Mouse (Mus musculus) midbrain, postnatal 0 days (tissue): ENCODE data around the gene AU021092. TPM values are rescaled to one million over a fixed set of nuclear protein-coding genes. Genes with fewer than 3 reads are reported as not detected.
A peak's percentile ranks its signal among the peaks of the same experiment; 100 is the strongest.

Source experiments
- ATAC-seq: fragments of 200-750 bp; cut with Nextera tagmentation; 2 replicates; pipeline ENCODE4 v1.8.0; 2017; ENCODE audit warnings: moderate number of reproducible peaks, mild to moderate bottlenecking, moderate TSS enrichment, moderate library complexity; ENCODE audit not compliant: low FRiP score
- DNase-seq: peaks from one replicate; pipeline ENCODE4 v3.0.0-alpha.2; 2015; ENCODE audit warnings: low spot score
- H3K27ac ChIP-seq: fragments of 300-500 bp; sonication (generic); 2 replicates; pipeline ENCODE4 v1.5.1; 2014; ENCODE audit warnings: low read depth, mild to moderate bottlenecking, low read length, mixed read lengths
- H3K27me3 ChIP-seq: fragments of 300-500 bp; sonication (generic); 2 replicates; pipeline ENCODE4 v1.6.1; 2014; ENCODE audit warnings: low read length, control low read depth, mixed read lengths; ENCODE audit not compliant: insufficient read depth
- H3K36me3 ChIP-seq: fragments of 300-500 bp; sonication (generic); 2 replicates; pipeline ENCODE4 v1.6.1; 2014; ENCODE audit warnings: low read length, control low read depth, mixed read lengths; ENCODE audit not compliant: insufficient read depth
- H3K4me1 ChIP-seq: fragments of 300-500 bp; sonication (generic); 2 replicates; pipeline ENCODE4 v1.6.1; 2014; ENCODE audit warnings: mild to moderate bottlenecking, control low read depth, antibody characterized with exemption, low read length, mixed read lengths; ENCODE audit not compliant: insufficient read depth
- H3K4me2 ChIP-seq: fragments of 300-500 bp; sonication (generic); 2 replicates; pipeline ENCODE4 v1.6.1; 2014; ENCODE audit warnings: low read depth, mild to moderate bottlenecking, low read length, mixed read lengths; ENCODE audit not compliant: poor library complexity, severe bottlenecking
- H3K4me3 ChIP-seq: fragments of 300-500 bp; sonication (generic); 2 replicates; pipeline ENCODE4 v1.5.1; 2014; ENCODE audit warnings: low read depth, mild to moderate bottlenecking, low read length, moderate library complexity
- H3K9ac ChIP-seq: fragments of 300-500 bp; sonication (generic); replicated peaks from 2 replicates; pipeline ENCODE4 v1.6.1; 2014; ENCODE audit warnings: mild to moderate bottlenecking, low read length, moderate library complexity, mixed read lengths; ENCODE audit not compliant: poor library complexity, severe bottlenecking
- H3K9me3 ChIP-seq: fragments of 300-500 bp; sonication (generic); 2 replicates; pipeline ENCODE4 v1.6.1; 2016; ENCODE audit warnings: low read length, control low read depth
- CTCF ChIP-seq: IDR thresholded peaks from 2 replicates; pipeline ENCODE4 v1.5.1; 2016; ENCODE audit warnings: antibody characterized with exemption, mild to moderate bottlenecking
- WGBS: fragments of 180-500 bp; shearing (Covaris S2); extraction: QIAGEN DNeasy Blood & Tissue Kit; methylation state at CpG from one replicate; pipeline ENCODE4 v1.1.7; 2014; 5-methylcytosine and 5-hydroxymethylcytosine counted together
- polyA plus RNA-seq: library from polyadenylated mRNA; unstranded; fragments of >200 nt; fragmentation: Nextera tagmentation; extraction: Ambion mirVana; gene quantifications from 2 replicates; pipeline ENCODE4 v1.2.1, GENCODE M21; 2015
- total RNA-seq: library from RNA; depleted of rRNA; stranded (reverse); fragments of >200 nt; gene quantifications from 2 replicates; pipeline ENCODE4 v1.2.3, GENCODE M21; 2014; rRNA removed

AU021092 gene
- total RNA-seq, result 22.4 and 23.4 TPM in 2 replicates
- polyA plus RNA-seq, result 8.1 and 9.3 TPM in 2 replicates

- 72% methylated on average over 6 of the region's 6 CpGs for WGBS
- ATAC-seq, result no peak
These were observed at the start of gene AU021092 for GRCm38 (mm10) chr16:5222140-5222539. Gene AU021092, minus strand, starts transcription at chr16:5222299.

GRCm38 (mm10) chr16:5271411-5272035 is 49.4 kb upstream of the AU021092 start:
- H3K36me3 ChIP-seq, result no peaks in the 10 kb centered on the region
- H3K4me1 ChIP-seq, result no peaks in the 10 kb centered on the region
- H3K9me3 ChIP-seq, result no peaks in the 10 kb centered on the region
- H3K27ac ChIP-seq, result no peak overlapping the region
- 89% methylated on average over 4 of the region's 4 CpGs for WGBS
- no peaks in the 10 kb centered on the region for H3K27me3 ChIP-seq
- no peak for TF ChIP-seq CTCF
- ATAC-seq, result no peak
- no peak overlapping the region for H3K9ac ChIP-seq
- no peak for DNase-seq
- no peak overlapping the region for H3K4me3 ChIP-seq
- no peak overlapping the region for H3K4me2 ChIP-seq

More at GRCm38 (mm10) chr16:5222140-5222539, at the start of gene AU021092:
- DNase-seq, result no peak
- Histone ChIP-seq H3K4me3 (no peak within 1 kb of the TSS), H3K4me2 (no peak within 1 kb of the TSS), H3K9ac (no peak within 1 kb of the TSS), H3K27ac (no peak within 1 kb of the TSS), H3K9me3 (no peaks in the 10 kb centered on the region), H3K36me3 (no peaks in the 10 kb centered on the region), H3K4me1 (no peaks in the 10 kb centered on the region), H3K27me3 (no peaks in the 10 kb centered on the region)
- no peak for TF ChIP-seq CTCF

DNA sequence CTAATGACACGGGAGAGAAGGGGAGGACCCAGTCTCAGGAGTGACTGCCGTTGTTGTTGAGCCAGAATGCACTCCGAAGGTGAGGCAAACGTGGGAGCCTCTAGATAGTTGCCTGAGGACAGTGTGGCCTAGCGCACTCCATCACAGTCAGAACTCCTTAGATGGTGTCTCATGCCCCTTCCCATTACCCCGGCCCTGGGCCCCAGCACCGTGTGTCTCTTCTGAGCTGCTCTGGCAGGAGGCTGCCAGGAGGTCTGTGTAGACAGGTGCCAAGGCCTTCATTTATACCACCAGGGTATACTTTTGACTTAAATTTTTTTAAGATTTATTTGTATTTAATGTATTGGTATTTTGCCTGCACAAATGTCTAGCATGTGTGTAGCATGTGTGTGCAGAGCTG is 41.8 kb upstream of the AU021092 start:
- H3K36me3 ChIP-seq, result no peaks in the 10 kb centered on the region
- DNase-seq (no peak), ATAC-seq (no peak)
- 0 out of 2 replicates have a peak, but pooled peaks cover 3% of the 10 kb centered on the region for H3K9me3 ChIP-seq
- no peak overlapping the region for H3K27ac ChIP-seq
- no peak overlapping the region for H3K9ac ChIP-seq
- no peaks in the 10 kb centered on the region for H3K27me3 ChIP-seq
- no peaks in the 10 kb centered on the region for H3K4me1 ChIP-seq
- TF ChIP-seq CTCF, result no peak
- H3K4me3 ChIP-seq, result no peak overlapping the region
- H3K4me2 ChIP-seq, result no peak overlapping the region
- WGBS, result 89% methylated on average over 7 of the region's 7 CpGs

DNA sequence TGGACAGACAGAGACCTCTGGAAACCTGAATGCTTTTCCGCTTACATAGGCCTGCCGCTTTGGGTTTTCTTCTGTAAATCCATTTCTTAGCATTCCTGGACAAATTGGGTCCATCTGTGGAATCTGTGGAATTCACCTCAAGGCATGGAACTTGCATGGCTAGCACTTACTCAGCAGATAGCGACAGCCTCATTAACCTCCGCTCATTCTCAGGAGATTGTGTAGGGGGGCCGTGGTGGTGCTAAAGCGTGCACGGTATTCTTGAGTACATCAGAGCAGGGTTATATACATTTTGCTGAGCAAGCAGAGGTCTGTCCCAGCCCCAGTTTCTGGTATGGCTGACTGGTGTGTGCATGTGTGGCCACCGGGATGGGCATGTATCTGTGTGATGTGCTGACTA is 41.1 kb upstream of the AU021092 start:
- no peaks in the 10 kb centered on the region for H3K36me3 ChIP-seq
- no peak for DNase-seq
- WGBS, result 84% methylated on average over 8 of the region's 8 CpGs
- no peak overlapping the region for H3K27ac ChIP-seq
- H3K9me3 ChIP-seq, result 0 out of 2 replicates have a peak, but pooled peaks cover 3% of the 10 kb centered on the region
- no peak for ATAC-seq
- TF ChIP-seq CTCF, result no peak
- H3K9ac ChIP-seq, result no peak overlapping the region
- no peaks in the 10 kb centered on the region for H3K27me3 ChIP-seq
- no peaks in the 10 kb centered on the region for H3K4me1 ChIP-seq
- no peak overlapping the region for H3K4me3 ChIP-seq
- H3K4me2 ChIP-seq, result no peak overlapping the region

DNA sequence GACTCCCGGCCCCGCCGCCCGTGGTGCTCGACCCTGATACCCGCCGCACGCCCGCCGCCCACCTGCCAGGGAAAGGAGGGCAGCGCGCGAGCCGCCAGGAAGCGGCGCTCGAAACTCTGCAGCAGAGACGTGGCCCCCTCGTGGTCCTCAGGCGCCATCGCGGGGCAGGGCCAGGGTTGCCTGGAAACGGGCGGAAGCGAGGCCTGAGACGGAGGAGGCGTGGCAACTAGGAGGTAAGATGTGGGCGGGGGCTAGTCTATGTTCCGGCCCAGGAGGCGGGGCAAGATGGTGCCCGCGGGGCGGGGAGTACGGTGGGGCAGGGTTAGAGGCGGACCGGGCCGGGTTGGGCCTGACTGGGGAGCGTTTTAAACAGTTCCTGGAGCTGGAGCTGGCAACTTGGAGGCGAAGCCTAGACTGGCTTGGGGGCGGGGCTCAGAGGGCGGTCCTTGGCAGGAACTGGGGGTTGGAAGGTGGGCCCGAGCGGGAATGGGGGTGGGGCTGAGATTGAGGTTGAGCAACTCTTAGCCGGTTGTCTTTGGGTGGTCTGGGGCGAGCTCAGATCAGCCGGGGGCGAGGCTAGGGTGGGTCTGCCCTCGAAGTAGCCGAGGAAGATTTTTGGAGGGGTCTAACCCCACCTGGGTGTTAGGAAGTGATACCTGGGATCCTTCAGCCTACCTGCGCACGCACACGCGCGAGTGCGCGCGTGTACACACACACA is 33.8 kb upstream of the AU021092 start, which contains the start of gene Eef2kmt:
Gene Eef2kmt (minus strand): TSS at position 205 of the 718 bp plus-strand sequence.
- Histone ChIP-seq H3K9me3 (no peaks in the 10 kb centered on the region), H3K27ac (0 out of 2 replicates have a peak within 1 kb of the TSS, but pooled peaks have one; percentile 43), H3K27me3 (no peaks in the 10 kb centered on the region), H3K4me2 (peak within 1 kb of the TSS; percentile 83), H3K36me3 (no peaks in the 10 kb centered on the region), H3K4me3 (peak within 1 kb of the TSS; percentile 51), H3K4me1 (no peaks in the 10 kb centered on the region; the same call in 1 of the 2 replicates), H3K9ac (peak within 1 kb of the TSS; percentile 57)
- under 1% methylated on average over 56 of the region's 57 CpGs for WGBS
- TF ChIP-seq CTCF, result peak; percentile 88
- ATAC-seq, result peak; percentile 97
- DNase-seq, result peak; percentile 98
